Mouse (Mus musculus) CH12.LX (cell line): ENCODE measurements at regions not wholly inside any gene's neighbourhood (a gene's known extent, or its start where the extent isn't known, plus 50 kb on each side); places are given as distances from the start of the nearest gene placed in this dataset.

ENCODE experiments used
- DNase-seq: peaks from one replicate; pipeline ENCODE4 v3.0.0-alpha.2; 2013; ENCODE audit errors: extremely low read depth
- H3K27ac ChIP-seq: 2 replicates; pipeline ENCODE4 v1.5.1; 2012; ENCODE audit warnings: low read depth, mild to moderate bottlenecking, control low read depth, moderate library complexity; ENCODE audit not compliant: insufficient read depth
- H3K27me3 ChIP-seq: replicated peaks from 2 replicates; pipeline ENCODE3; 2012; ENCODE audit warnings: inconsistent platforms
- H3K36me3 ChIP-seq, 2 experiments: replicated peaks in 1 of 2; 2 replicates each; pipeline versions ENCODE3 to v1.6.1; 2012; ENCODE audit warnings: inconsistent platforms in 1 of 2, low read length in 1 of 2, mild to moderate bottlenecking in 1 of 2, mixed read lengths in 1 of 2, moderate library complexity in 1 of 2; ENCODE audit not compliant: control insufficient read depth in 1 of 2, insufficient read depth in 1 of 2
- H3K4me1 ChIP-seq, 2 experiments: 2 replicates each; pipeline ENCODE4 v1.6.1; 2012; ENCODE audit warnings: inconsistent platforms in 1 of 2, moderate library complexity in 1 of 2; ENCODE audit not compliant: insufficient read depth in 2 of 2, control insufficient read depth in 1 of 2
- H3K4me2 ChIP-seq: 2 replicates; pipeline ENCODE4 v1.6.1; 2012; ENCODE audit warnings: low read depth, mild to moderate bottlenecking, control low read depth; ENCODE audit not compliant: poor library complexity, insufficient read depth, severe bottlenecking
- H3K4me3 ChIP-seq, 3 experiments: fragments of 150-350 bp in 1 of 3; sonication (generic) in 1 of 3; replicated peaks in 1 of 3; 2 replicates each; pipeline versions ENCODE3 to v1.5.1; 2011 to 2012; ENCODE audit warnings: low read depth in 2 of 3, low read length in 2 of 3, mild to moderate bottlenecking in 2 of 3, moderate library complexity in 2 of 3, control low read depth in 1 of 3, improper control_type of control experiment in 1 of 3, inconsistent platforms in 1 of 3, mixed read lengths in 1 of 3; ENCODE audit not compliant: poor library complexity in 1 of 3
- H3K79me2 ChIP-seq: replicated peaks from 2 replicates; pipeline ENCODE4 v1.6.1; 2012; ENCODE audit warnings: mild to moderate bottlenecking, moderate library complexity; ENCODE audit not compliant: control insufficient read depth, poor library complexity, insufficient read depth, severe bottlenecking; ENCODE audit errors: extremely low read depth
- H3K9ac ChIP-seq: 2 replicates; pipeline ENCODE4 v1.6.1; 2012; ENCODE audit warnings: low read depth, mild to moderate bottlenecking, control low read depth, moderate library complexity; ENCODE audit not compliant: insufficient read depth
- H3K9me3 ChIP-seq: replicated peaks from 2 replicates; pipeline ENCODE3; 2012; ENCODE audit warnings: low read length, inconsistent platforms, mixed read lengths
- BHLHE40 ChIP-seq: IDR thresholded peaks from 2 replicates; pipeline ENCODE4 v1.6.1; 2011; ENCODE audit warnings: mild to moderate bottlenecking, low read depth, low read length, improper control_type of control experiment
- CTCF ChIP-seq, 2 experiments: IDR thresholded peaks in 1 of 2; conservative IDR thresholded peaks in 1 of 2; 2 replicates each; pipeline ENCODE4 v1.5.1; 2011 to 2012; ENCODE audit warnings: low read depth in 2 of 2, low read length in 2 of 2, improper control_type of control experiment in 1 of 2, inconsistent platforms in 1 of 2, mild to moderate bottlenecking in 1 of 2, moderate library complexity in 1 of 2
- E2F4 ChIP-seq: IDR thresholded peaks from 2 replicates; pipeline ENCODE4 v1.6.1; 2011; ENCODE audit warnings: low read depth, low read length, improper control_type of control experiment; ENCODE audit not compliant: insufficient replicate concordance
- ELF1 ChIP-seq: IDR thresholded peaks from 2 replicates; pipeline ENCODE4 v1.6.1; 2014; ENCODE audit warnings: low read depth, mild to moderate bottlenecking, inconsistent platforms, low read length, improper control_type of control experiment
- ETS1 ChIP-seq: conservative IDR thresholded peaks from 2 replicates; pipeline ENCODE4 v1.6.1; 2012; ENCODE audit warnings: low read depth, mild to moderate bottlenecking, inconsistent platforms, low read length, improper control_type of control experiment, moderate library complexity
- GABPA ChIP-seq: IDR thresholded peaks from 2 replicates; pipeline ENCODE4 v1.6.1; 2012; ENCODE audit warnings: low read depth, low read length, improper control_type of control experiment, inconsistent platforms; ENCODE audit not compliant: insufficient replicate concordance
- IRF4 ChIP-seq: IDR thresholded peaks from 2 replicates; pipeline ENCODE4 v1.6.1; 2014; ENCODE audit warnings: low read depth, mild to moderate bottlenecking, inconsistent platforms, low read length, improper control_type of control experiment
- KAT2A ChIP-seq: IDR thresholded peaks from 2 replicates; pipeline ENCODE4 v1.6.1; 2012; ENCODE audit warnings: low read length, improper control_type of control experiment, inconsistent platforms; ENCODE audit not compliant: insufficient replicate concordance
- MAZ ChIP-seq: IDR thresholded peaks from 2 replicates; pipeline ENCODE4 v1.6.1; 2012; ENCODE audit warnings: low read depth, mild to moderate bottlenecking, inconsistent platforms, low read length, improper control_type of control experiment, moderate library complexity
- MEF2A ChIP-seq: IDR thresholded peaks from 2 replicates; pipeline ENCODE4 v1.6.1; 2014; ENCODE audit warnings: low read depth, mild to moderate bottlenecking, inconsistent platforms, low read length, improper control_type of control experiment, borderline replicate concordance
- MXI1 ChIP-seq: IDR thresholded peaks from 2 replicates; pipeline ENCODE4 v1.6.1; 2011; ENCODE audit warnings: mild to moderate bottlenecking, low read depth, low read length, improper control_type of control experiment
- NRF1 ChIP-seq: IDR thresholded peaks from 2 replicates; pipeline ENCODE4 v1.6.1; 2014; ENCODE audit warnings: low read depth, mild to moderate bottlenecking, inconsistent platforms, low read length, improper control_type of control experiment, moderate library complexity
- POLR2A ChIP-seq: IDR thresholded peaks from 2 replicates; pipeline ENCODE4 v1.6.1; 2011; ENCODE audit warnings: low read depth, mild to moderate bottlenecking, improper control_type of control experiment, low read length
- RAD21 ChIP-seq: IDR thresholded peaks from 2 replicates; pipeline ENCODE4 v1.6.1; 2011; ENCODE audit warnings: low read depth, mild to moderate bottlenecking, low read length, improper control_type of control experiment, moderate library complexity
- SIN3A ChIP-seq: IDR thresholded peaks from 2 replicates; pipeline ENCODE4 v1.6.1; 2012; ENCODE audit warnings: low read length, improper control_type of control experiment, inconsistent platforms
- SMC3 ChIP-seq: IDR thresholded peaks from 2 replicates; pipeline ENCODE4 v1.6.1; 2011; ENCODE audit warnings: low read depth, low read length, improper control_type of control experiment
- TBP ChIP-seq: conservative IDR thresholded peaks from 2 replicates; pipeline ENCODE4 v1.6.1; 2011; ENCODE audit warnings: low read depth, low read length, improper control_type of control experiment
- TCF12 ChIP-seq: IDR thresholded peaks from 2 replicates; pipeline ENCODE4 v1.6.1; 2014; ENCODE audit warnings: low read depth, mild to moderate bottlenecking, inconsistent platforms, low read length, improper control_type of control experiment
- USF1 ChIP-seq: IDR thresholded peaks from 2 replicates; pipeline ENCODE4 v1.6.1; 2014; ENCODE audit warnings: low read depth, mild to moderate bottlenecking, inconsistent platforms, low read length, improper control_type of control experiment
- ZC3H11A ChIP-seq: IDR thresholded peaks from 2 replicates; pipeline ENCODE4 v1.6.1; 2012; ENCODE audit warnings: low read depth, mild to moderate bottlenecking, inconsistent platforms, low read length, improper control_type of control experiment
- ZMIZ1 ChIP-seq: IDR thresholded peaks from 2 replicates; pipeline ENCODE4 v1.6.1; 2012; ENCODE audit warnings: low read depth, mild to moderate bottlenecking, inconsistent platforms, low read length, improper control_type of control experiment
- dilution Hi-C: fragments of 300-500 bp; cut with MboI; formaldehyde crosslinking; loops from 2 replicates; pipeline ENCODE4 v1.14.3; 2020; ENCODE audit warnings: low sequenced_read_pairs; ENCODE audit not compliant: extremely low pct_unique_long_range_greater_than_20kb, extremely low pct_ligation_motif_present
- in situ Hi-C: fragments of 300-500 bp; cut with MboI; formaldehyde crosslinking; loops from 3 replicates; pipeline ENCODE4 v1.14.3; 2019; ENCODE audit warnings: low sequenced_read_pairs, low pct_ligation_motif_present, low pct_unique_long_range_greater_than_20kb, mixed read lengths

DNA sequence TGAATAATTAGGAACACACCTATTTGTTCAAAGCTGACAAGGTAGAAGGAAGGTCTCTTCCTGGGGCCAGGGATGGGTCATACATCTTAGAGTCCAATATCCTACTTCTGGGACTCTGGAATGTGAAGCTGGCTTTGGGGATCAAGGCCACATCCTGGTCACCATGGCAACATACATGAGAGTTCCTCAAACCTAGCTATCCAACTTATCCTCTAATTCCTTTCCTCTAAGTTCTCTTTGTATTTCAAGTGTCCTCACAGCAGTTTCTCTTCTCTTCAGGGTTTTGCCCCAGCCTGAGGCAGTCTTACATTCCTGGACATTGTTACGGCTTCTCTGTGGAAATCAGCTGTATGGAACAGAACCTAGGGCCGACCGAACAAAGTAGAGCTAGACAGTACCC is 97.0 kb upstream of the Nxt1 start:
- Histone ChIP-seq H3K4me3 (no peak overlapping the region), H3K9ac (no peak overlapping the region), H3K27ac (no peak overlapping the region), H3K9me3 (no peaks in the 10 kb centered on the region), H3K36me3 (no peaks in the 10 kb centered on the region), H3K4me2 (no peak overlapping the region), H3K27me3 (no peaks in the 10 kb centered on the region), H3K79me2 (no peaks in the 10 kb centered on the region), H3K4me1 (peaks cover 7 to 20% of the 10 kb centered on the region in 2 experiments)
- in situ Hi-C loops (no loop called here), dilution Hi-C loops (no loop called here)
- no peak for TF ChIP-seq MEF2A
- no peak for TF ChIP-seq KAT2A
- TF ChIP-seq CTCF (conservative IDR thresholded peaks at IDR 0.05 in 1 of 2, IDR thresholded peaks at IDR 0.05 in 1 of 2; ENCODE audit: low read depth in 2 of 2, low read length in 2 of 2): no peak
- TF ChIP-seq IRF4: no peak
- TF ChIP-seq MXI1: no peak
- no peak for TF ChIP-seq E2F4
- no peak for TF ChIP-seq TCF12
- no peak for TF ChIP-seq TBP
- no peak for TF ChIP-seq NRF1
- TF ChIP-seq ELF1: no peak
- no peak for TF ChIP-seq BHLHE40
- TF ChIP-seq MAZ: no peak
- TF ChIP-seq SMC3: no peak
- no peak for TF ChIP-seq ZMIZ1
- no peak for TF ChIP-seq USF1
- no peak for TF ChIP-seq SIN3A
- no peak for TF ChIP-seq GABPA
- no peak for DNase-seq

DNA sequence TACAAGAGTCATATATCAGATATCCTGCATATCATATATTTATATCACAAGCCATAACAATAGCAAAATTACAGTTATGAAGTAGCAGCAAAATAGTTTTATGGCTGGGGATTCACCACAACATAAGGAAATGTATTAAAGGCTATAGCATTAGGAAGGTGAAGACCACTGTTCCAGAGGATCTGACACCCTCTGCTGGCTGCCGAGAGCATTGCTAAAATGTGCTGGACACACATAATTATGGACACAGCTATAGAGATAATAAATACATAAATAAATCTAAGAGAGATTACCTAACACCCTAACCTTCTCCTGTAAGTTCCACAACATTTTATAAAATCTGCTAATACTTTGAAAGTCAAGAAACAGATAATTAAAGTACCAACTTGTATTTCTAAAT is 100.2 kb upstream of the Nxt1 start:
- peak; percentile 41 for DNase-seq
- in situ Hi-C loops (no loop called here), dilution Hi-C loops (no loop called here)
- Histone ChIP-seq H3K27me3 (no peaks in the 10 kb centered on the region), H3K79me2 (no peaks in the 10 kb centered on the region), H3K4me1 (peaks cover 4 to 21% of the 10 kb centered on the region in 2 experiments; a peak in 3 of 4 replicates), H3K9ac (no peak overlapping the region), H3K4me3 (no peak overlapping the region), H3K4me2 (no peak overlapping the region), H3K27ac (no peak overlapping the region), H3K9me3 (no peaks in the 10 kb centered on the region), H3K36me3 (no peaks in the 10 kb centered on the region)
- no peak for TF ChIP-seq ETS1
- TF ChIP-seq CTCF (conservative IDR thresholded peaks at IDR 0.05 in 1 of 2, IDR thresholded peaks at IDR 0.05 in 1 of 2; ENCODE audit: low read depth in 2 of 2, low read length in 2 of 2): peak; percentile 32 to 81; a peak in 3 of 4 replicates
- peak; percentile 76 for TF ChIP-seq RAD21
- peak; percentile 83 for TF ChIP-seq SMC3
- TF ChIP-seq POLR2A: no peak
- TF ChIP-seq ZC3H11A: peak; percentile 12; the same call in 1 of the 2 replicates
- TF ChIP-seq, all 38 proteins: peak for 4
